Mouse (Mus musculus): ENCODE results near the gene Rec114.

- TF ChIP-seq POLR2A (IDR thresholded peaks at IDR 0.05; ENCODE audit: low read depth, low read length): no peak
- TF ChIP-seq CTCF (IDR thresholded peaks at IDR 0.05; ENCODE audit: borderline replicate concordance, insufficient read depth, low read length): no peak
Measured at GRCm38 (mm10) chr9:58774761-58775160, 31.0 kb upstream of the Rec114 start.
